Mouse (Mus musculus): ENCODE results near the gene Arglu1.

Gene Arglu1

DNA sequence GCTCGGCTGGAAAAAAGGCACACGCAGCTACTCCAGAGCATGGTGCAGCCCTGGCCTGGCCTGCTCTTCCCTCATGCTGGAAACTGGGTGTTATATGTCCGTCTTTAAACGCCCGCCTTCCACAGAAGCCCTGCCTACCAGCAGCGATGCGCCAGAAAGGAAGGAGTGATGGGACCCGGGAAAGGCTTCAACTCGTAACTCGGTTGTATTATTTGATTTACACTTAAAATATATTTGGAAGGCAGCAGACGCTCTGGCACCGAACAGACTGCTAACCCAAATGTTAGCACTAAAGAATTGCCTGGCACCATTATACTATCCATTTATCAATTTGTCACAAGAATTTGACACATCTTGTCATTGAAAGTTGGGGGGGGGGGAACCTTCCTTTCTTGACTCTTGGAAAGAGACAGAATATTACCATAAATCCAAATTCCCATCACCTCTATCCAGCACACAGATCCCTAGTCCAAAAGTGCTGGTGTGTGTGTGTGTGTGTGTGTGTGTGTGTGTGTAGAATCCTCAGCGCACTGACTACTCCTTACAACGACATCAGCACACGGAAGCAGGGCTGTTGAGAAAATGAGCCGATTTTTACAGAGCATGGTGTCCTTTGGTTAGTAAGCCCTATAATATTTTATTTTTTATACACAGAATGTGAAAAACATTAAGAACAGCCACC lies 68.9 kb downstream of the Arglu1 start:
- no peak for DNase-seq (ENCODE audit: low read depth)

DNA sequence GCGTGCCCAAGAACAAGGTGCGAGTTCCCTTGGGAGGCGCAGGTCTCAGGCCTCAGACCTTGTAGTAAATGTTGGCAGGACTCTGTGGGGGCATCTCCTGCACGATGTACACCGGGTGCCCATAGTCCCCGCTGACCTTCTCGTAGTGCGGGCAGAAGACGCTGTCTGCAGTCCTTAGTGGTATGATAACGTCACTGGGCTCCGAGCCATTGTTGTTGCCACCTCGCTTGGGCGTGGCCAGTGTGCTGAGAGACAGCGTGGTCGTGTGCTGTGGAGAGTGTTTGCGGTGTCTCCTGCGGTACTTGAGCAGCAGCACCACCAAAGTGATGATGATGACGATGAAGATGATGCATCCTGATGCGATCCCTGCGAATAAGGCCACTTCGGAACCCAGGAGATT lies 69.8 kb downstream of the Arglu1 start:
- no peak for DNase-seq (ENCODE audit: low read depth)

DNA sequence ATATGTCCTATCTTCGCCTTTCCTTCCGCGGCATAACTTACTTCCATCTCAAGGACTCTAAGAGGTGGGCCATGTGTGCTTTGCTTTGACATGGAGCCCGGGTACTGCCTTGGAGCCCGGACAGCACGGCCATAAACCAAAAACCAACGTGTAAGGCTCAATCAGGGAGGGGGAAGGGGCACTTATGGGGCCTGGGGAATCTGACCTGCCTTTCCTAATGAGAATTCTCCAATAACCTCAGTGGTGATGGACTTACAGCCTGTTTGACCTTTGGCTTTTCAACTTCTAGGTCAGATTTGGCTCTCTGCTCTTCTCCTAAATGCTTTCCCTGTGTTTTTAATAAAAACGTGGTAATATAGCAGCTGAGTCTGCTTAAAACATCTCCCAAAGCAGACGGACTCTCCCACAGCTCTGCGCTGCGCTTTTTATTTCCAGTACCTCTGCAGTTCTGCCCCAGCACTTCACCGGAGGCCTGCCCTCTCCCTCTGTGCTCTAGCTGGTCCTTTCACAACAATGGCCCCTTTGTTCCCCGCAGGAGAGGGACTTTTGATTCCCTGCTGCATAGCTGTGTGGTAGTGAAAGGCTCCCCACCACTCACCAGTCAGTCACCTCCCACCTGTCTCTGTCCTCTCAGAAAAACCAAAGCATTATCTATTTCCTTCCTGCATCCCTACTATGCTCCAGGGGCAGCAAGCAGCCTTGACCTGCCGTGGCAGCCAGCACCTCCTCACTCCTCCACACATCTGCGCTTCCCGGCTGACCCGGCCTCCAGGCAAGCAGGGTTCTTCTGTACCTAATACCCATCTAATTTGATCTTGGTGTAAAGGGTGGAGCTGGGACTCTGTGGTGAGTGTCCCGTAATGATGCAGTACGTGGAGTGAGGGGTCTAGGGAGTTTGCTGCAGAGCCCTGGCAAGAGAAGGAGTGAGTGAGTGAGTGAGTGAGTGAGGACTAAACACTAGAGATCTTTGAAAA lies 70.8 kb downstream of the Arglu1 start:
- no peak for DNase-seq (ENCODE audit: low read depth)

Measured in c-Kit-positive CD71-negative TER-119-negative erythroid progenitor cells, embryonic 14.5 days (primary cell).